Mouse (Mus musculus) frontal cortex, adult (tissue): ENCODE results near the gene 4921507P07Rik.
"Not testable (repeated sequence)": the region's sequence is repeated elsewhere in the genome, so short reads cannot be mapped to it uniquely, and the experiment has no call there.

Source experiments
- ATAC-seq: cut with Nextera tagmentation; 2 replicates; pipeline ENCODE4 v1.9.2; 2017; ENCODE audit warnings: mild to moderate bottlenecking, moderate library complexity, mixed read lengths; ENCODE audit not compliant: low TSS enrichment

Gene 4921507P07Rik

DNA sequence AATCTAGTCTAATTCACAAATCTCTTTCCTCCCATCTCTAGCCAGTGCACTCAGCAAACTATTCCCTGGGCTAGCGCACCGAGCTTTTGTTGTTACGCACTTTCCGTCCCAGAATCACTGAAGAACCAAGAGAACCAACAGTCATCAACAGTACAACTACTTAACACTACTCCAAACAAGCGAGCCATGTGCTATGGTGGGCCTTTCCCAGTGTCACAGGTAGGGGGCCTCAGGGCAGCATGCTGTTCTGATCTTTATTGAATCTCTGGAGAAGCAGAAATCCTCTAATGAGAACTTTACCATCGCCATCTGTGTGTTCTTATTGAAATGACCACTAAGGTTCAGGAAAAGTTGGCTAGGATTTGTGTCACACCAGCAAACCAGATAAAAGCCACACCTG is 38.9 kb downstream of the 4921507P07Rik start:
- no peak for ATAC-seq

DNA sequence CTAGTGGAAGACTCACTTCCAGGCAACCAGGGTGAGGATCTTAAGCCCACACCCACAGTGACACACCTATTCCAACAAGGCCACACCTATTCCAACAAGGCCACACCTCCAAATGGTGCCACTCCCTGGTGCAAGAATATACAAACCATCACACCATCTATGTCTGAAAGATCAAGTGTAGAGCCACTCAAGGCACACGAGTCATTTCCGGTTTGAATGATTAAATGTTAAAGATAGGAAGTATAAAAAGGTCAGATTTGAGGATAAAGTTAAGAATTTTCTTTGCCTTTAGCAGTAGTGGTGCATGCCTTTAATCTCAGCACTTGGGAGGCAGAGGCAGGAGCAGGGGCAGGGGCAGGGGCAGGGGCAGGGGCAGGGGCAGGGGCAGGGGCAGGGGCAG is 42.2 kb downstream of the 4921507P07Rik start:
- ATAC-seq = not testable (repeated sequence)

DNA sequence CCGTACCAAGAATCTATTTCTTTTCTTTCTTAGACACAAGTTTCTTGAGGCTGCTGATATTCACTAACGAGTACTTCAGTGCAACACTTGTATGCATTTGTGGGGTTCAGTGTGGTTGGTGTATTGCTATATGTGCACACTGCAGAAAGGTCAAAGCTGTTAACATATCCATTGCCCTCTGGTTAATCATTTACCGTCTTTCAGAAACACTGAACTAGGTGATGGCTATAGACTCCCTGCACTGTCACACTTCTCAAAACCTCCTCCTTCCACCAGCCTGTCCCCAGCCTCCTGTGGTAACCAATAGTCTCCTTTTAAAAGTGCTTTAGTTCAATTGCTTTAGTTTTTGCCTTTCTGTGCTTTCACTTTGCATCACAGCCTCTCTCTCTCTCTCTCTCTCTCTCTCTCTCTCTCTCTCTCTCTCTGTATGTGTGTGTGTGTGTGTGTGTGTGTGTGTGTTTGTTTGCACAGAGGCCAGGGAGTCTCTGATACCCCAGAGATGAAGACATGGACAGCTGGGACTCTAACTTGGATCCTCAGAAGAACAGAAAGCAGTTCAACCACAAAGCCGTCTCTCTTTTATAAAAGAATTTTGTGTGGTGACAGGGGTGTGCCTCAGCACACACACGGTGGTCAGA is 43.4 kb downstream of the 4921507P07Rik start:
- ATAC-seq = no peak

DNA sequence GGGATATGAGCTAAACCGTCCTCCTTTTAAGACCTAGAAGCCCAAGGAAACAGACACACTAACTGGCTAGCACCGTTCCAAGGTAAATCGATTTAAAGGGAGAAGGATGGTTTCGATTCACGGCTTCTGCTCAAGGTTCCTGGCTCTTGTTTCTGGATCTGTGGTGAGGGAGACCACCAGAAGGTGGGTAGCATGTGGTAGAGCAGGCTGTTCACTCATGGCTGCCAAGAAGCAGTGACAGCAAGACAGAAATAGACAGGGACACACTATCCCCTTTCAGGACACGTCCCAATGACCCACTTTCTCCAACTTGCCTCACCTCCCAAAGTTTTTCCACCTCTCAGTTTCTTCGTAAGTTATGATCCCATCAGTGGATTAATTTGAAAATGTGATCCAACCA is 46.6 kb downstream of the 4921507P07Rik start:
- no peak for ATAC-seq

DNA sequence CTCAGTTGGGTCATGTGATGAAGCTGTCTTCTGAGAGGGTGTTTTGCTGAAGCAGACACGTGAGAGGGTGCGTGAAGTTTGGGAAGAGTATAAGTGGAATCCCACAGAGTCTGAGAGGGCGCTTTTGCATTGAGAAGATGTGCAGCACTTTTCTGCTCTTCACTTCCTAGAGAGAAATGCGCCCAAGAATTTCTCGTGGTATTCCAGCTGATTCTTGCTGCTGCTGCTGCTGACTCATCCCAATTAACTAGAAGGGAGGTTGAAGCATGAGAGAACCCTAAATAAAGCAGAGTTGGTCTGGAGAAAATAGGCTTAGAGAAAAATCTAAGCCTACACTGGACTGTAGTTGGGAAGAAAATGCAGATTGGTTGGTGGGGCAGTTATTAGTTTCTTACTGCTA is 47.4 kb downstream of the 4921507P07Rik start:
- peak; percentile 93 for ATAC-seq

DNA sequence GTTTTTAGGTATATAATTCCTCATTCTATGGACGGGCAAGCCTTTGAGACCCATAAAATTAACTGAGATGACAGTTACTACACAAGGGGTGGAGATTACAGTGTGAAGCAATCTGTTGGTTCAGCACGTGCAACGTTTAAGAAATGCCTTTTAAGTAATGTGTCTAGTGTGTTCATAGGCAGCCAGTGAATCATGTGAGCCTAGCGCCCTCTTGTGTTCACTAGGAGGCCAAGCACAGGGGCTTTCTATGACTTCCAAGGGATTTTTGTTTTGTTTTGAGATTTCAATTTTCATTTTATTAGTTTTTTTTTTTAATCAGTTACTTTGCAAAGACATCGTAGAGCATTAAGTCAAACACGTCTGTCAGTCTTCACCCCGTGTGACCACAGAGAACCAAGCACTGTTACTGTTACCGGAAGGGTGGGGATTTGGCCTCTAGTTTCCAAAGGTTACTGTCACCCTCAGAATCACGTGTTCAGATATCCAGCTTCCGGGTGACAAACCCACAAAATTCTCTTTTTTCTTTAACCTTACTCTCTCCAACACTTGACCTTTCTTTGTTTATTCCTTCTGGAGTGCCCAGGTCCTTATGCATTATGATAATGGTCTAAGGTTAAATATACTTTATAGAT is 50.9 kb downstream of the 4921507P07Rik start:
- ATAC-seq = peak; percentile 65

DNA sequence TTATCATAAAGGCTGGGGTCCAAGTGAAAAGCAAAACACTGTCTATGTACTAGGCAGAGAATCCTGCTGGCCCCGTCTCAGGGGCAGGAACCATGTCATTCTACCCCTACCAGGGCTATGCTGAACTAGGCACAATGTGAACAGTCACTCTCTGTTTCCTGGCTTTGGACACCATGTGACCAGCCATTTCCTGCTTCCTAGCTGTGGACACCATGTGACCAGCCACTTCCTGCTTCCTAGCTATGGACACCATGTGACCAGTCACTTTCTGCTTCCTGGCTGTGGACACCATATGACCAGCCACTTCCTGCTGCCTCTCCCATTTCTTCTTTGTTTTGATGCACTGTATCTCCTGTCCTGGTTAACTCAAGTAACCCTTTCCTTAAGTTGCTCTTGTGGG is 53.9 kb downstream of the 4921507P07Rik start:
- no peak for ATAC-seq

DNA sequence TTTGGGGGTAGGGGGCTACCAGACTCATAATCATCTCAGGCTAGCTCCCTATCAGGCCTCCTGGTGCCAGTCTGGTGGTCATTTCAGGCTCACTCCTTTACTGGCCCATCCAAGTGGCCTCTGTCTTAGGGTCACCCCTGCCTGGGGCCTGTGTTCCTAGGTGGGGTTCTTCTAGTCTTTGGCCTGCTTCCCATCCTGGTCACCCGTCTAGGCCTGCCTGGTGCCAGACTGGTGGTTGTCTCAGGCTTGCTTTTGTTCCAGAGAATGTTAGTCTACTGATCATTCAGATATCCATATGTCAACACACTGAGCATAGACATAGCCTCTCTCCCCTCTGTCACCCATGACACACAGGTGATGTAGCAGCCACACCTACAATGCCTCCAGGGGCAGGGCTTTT is 56.8 kb downstream of the 4921507P07Rik start:
- no peak for ATAC-seq

DNA sequence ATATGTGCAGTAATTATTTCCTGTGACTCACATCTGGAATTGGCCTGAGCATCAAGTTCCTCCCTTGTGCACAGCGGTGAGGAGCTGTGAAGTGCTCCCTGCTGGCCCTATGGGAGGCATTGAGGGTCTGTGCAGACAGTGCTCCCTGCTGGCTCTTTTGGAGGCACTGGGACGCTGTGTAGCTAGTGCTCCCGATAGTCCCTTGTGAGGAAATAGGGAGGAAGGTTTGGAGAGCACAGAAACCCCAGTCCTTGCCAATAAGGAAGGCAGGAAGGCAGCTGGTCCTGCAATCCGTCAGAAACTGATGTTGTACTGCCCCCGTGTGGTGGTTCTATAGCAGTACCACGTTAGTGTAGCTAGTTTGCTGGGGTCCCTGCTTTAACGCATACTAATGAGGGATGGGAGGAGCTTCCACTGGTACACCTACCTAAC is 60.0 kb downstream of the 4921507P07Rik start:
- peak; percentile 97 for ATAC-seq

DNA sequence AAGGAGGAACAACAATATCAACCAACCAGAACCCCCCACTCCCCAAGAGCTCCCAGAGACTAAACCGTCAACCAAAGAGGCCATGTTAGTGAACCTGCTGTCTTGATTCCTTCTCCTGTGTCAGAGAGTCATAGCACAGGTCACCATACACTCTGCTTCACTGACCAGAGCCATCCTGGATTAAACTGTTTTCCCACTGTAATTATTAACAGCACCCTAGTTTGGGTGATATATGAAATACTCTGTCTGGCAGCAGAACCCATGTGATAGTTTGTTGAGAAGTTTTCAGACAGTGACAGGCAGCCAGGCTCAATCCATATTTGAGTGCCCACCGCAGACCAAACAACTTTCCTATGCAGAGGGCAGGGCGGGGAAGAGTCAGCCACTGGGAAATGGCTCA is 61.1 kb downstream of the 4921507P07Rik start:
- ATAC-seq = no peak

DNA sequence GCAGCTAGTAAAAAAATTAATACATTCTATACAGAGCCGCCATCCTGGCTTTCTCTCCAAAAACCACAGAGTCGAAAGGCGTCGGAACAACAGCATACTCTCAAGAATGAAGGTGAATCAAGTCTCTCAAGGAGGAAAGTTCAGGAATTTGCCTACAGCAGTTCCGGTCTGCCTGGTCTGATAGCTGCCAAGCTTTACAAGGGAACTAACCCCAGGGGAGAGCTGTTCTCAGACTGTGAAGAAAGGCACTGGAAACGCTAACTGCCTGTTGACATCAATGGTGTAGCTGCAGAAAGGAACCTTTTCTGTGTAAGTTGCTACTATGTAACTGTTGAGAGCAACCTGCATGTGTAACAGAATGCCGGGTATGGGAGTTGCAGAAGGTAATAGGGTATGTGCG is 64.5 kb downstream of the 4921507P07Rik start:
- no peak for ATAC-seq

DNA sequence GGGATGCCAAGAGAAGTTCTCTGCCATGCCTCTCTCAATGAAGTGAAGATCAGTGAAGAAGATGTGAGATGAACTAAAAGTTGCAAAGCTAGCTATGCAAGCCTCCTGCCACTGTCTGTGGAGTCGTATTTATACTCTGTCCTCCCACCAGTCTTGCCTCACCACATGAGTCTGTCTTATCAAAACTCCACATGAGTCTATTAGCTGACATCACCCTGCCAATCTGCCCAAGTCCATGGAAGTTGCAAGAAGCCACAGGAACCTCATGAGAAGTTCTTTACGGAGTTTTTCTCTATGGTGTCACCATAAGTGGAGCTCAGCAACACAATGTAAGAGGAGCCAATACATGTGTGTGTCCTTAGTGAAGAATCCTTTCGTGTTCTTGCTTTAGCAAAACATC is 65.4 kb downstream of the 4921507P07Rik start:
- ATAC-seq = no peak

DNA sequence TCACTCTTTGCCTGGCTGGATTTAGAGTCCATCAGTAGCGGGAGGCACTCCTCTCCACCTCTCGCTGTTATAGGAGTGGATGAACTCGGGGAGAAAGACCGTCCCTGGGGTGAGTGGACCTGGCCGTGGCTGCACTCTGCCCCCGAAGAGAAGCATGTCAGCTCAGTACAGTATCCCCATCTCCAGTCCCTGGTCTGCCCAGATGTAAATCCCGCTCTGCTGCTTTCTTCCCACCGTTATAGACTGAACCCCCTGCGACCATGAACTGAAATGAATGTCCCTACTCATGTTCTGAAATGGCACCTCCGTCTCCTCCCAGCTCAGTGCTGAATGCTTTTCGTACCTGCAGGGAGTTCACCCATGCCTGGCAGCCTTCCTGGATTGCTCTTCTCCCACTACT is 67.2 kb downstream of the 4921507P07Rik start:
- peak; percentile 41 for ATAC-seq

DNA sequence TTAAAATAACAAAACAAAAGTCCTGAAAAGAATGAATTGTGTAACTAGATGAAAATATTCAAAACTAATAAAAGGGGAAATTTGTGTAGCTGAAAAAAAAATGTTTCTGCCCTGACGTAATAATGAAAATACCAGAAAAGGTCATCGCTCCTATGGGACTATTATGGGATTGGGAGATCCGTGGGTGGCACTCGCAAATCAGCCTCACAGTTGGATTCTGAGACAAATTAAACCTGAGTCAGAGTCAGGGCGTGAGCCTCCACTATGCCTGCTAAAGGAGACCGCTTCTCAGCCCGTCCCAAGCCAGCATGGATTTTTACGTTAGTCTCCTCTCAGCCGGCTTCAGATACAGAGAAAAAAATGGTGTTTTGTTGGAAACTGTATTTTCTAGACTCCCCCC is 69.0 kb downstream of the 4921507P07Rik start:
- peak; percentile 35; the same call in 1 of the 2 replicates for ATAC-seq

DNA sequence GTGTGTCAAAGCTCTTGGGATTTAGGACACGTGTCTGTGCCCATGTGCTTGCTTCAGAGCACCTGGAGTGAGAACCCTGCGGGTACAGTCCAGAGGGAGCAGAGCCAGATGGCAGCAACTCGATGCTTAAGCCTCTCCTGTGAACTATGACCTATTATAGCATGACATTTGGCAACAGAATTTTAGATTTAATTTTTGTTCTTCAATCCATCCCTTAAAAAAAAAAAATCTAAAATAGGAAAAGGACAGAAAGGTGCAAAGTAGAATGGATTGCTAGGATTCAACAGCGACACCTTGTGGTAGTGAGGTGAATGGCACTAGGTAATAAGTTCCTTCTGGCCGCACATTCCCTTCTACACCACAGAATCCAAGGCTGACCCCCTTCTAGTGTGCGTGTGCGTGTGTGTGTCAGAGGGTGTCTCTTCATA is 69.8 kb downstream of the 4921507P07Rik start:
- peak; percentile 56 for ATAC-seq

DNA sequence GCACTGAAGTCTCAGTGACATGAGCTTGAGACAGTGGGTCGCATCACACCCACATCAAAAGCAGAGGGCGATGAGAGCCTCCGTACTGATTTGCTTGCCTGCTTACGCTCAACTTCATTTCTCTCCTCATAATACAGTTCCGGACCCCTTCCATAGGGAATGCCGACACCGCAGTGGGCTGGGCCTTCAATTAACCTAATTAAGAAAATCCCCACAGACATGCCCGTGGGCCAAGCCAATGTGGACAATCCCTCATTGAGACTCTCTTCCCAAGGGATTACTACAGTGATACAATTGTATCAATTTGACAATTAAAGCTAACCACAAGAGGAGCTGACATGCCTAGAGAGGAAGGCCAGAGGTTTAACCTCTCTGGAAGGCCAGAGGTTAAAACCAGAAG is 70.6 kb downstream of the 4921507P07Rik start:
- ATAC-seq = no peak

DNA sequence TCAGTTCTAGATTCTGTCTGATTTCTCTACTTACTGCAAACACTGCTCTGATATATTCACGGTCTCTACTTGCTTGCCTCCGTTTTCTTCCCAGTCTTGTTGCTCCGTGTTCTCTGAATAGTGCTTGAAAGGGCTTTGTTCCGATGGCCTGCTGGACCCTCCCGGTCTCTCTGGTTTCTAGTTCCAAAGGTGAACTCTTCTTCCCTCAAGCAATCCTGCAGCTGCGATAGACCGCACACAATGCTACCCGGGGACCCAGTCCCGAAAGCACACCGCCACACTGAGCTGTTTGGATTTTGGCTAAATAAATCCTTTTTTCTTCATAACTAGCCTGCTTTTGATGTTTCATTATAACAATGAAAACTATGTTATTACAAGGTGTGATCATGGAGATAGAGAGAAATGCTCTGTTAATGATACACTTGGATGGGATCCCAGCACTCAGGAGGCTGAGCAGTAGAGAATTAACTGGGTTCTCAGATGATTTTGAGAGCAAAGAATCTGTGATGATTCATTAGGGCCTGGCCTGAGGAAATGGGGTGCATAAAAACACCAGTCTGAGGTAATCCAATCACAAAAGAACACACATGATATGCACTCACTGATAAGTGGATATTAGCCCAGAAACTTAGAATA is 72.1 kb downstream of the 4921507P07Rik start:
- ATAC-seq = no peak
